Mouse (Mus musculus) mature B cell (primary cell): Measurements from ENCODE around the gene Rad9a.

Experiments
- in situ Hi-C: fragments of 300-500 bp; cut with MboI; formaldehyde crosslinking; loops from 2 replicates; pipeline ENCODE4 v1.14.3; 2019

The Rad9a gene

GRCm38 (mm10) chr19:4146366-4147021 lies 55.0 kb downstream of the Rad9a start:
- in situ Hi-C loops, result no loop called here

GRCm38 (mm10) chr19:4145936-4146335 lies 55.5 kb downstream of the Rad9a start:
- in situ Hi-C loops, result no loop called here
